Mouse (Mus musculus) cerebellum, adult 11 months (tissue): ENCODE results near the gene Prdx2.

ENCODE experiments used
- DNase-seq: peaks from one replicate; pipeline ENCODE4 v3.0.0; 2022

Gene Prdx2

DNA sequence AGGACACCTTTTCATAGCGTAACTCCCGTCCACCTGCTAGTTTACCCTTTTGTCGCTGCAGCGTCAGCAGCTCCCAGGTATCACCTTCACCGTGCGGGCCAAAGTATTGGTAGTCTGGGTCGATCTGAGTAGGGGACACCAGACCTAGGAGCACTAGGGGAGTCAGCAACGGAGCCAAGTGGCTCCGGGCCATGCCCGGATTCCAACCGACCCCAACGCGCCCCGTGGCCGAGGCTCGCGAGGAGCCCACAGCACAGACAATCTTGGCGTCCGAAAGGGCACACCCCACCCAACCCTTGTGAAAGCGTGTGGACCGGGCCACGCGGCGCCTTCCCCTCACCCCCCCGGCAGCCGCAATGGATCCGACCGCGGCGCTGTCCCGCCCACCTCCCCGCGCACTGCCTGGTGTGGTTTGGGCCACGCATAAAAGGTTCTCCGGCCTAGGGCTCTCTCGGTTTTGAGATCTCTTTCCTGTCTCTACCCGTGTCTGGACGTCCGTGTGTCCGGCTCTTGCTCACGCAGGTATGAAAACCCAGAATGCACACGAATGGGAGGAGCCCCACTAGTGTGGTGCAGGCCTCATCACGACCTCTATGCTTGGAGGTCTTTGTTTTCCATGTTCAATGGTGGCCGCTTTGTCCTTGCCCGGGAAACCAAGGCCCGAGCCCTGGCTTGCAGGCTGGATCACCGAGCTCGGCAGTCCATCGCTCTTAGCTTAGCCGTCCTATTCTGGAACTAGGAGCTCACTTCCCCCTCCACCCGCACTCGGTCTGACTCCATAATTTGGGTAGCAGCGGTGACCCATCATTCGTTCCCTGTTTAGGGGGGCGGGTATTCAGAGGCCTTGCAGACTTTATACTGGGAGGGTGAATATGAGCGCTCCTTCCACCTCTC lies at the start of gene Prdx2, which contains the start of the genes Gm49661 and Rnaseh2a:
Prdx2 (plus strand) TSS at position 347 of the 894 bp plus-strand sequence.
Gm49661 (minus strand) TSS at position 193 of the 894 bp plus-strand sequence.
Rnaseh2a (minus strand) TSS at position 527 of the 894 bp plus-strand sequence.
- peak; percentile 71 for DNase-seq

DNA sequence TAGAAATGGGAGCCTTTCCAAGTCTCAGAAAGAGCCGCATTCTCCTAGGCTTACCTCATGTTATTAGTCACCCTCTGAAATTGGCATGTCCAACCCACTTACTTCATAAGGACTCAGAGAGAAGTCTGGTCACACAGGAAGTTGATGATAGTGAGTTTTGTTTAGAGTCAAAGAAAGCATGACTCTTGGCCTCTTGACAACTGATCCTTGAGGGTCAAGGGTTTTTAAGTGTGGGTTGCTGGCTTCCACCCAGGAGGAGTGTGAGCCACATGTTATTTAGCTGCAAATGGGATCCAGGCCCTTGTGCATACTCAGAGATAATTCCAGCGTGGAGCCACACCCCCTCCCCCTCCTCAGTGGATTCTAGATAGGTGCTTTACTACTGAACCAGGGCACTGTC lies 47.8 kb upstream of the Prdx2 start:
- no peak for DNase-seq

DNA sequence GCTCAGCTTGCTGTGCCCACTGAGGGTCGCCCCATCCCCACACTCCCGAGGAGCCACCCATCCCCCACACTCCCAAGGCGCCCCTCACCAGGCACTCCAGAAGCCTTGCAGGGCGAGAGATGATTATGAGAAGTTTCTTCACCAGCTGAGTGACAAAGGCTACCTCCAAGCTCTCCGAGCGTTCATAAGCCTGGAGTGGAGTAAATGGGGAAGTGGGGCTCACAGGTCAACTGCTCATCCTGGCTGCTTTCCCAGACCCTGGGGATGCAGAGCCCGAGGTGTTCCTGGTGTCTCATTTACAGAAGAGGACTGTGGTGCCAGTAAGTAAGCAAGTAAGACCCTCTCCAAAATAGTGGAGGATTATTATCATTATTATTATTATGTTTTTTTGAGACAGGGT lies 43.8 kb upstream of the Prdx2 start:
- DNase-seq = no peak

DNA sequence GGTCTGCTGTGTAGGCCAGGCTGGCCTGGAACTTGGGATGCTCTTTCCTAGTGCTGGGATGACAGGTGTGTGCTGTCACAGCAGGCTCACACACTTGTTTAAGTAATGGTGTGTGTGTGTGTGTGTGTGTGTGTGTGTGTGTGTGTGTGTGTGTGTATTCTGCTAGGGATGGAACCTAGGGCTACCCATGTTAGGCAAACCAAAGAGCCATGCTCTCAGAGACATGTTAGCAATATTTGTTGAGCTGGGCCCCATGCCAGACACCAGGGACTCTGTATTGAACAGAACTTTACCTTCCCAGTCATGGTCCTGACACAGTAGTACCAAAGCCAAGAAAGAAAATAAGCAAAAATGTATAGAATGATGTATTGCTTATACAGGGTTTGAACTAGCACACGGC lies 41.9 kb upstream of the Prdx2 start:
- no peak for DNase-seq

DNA sequence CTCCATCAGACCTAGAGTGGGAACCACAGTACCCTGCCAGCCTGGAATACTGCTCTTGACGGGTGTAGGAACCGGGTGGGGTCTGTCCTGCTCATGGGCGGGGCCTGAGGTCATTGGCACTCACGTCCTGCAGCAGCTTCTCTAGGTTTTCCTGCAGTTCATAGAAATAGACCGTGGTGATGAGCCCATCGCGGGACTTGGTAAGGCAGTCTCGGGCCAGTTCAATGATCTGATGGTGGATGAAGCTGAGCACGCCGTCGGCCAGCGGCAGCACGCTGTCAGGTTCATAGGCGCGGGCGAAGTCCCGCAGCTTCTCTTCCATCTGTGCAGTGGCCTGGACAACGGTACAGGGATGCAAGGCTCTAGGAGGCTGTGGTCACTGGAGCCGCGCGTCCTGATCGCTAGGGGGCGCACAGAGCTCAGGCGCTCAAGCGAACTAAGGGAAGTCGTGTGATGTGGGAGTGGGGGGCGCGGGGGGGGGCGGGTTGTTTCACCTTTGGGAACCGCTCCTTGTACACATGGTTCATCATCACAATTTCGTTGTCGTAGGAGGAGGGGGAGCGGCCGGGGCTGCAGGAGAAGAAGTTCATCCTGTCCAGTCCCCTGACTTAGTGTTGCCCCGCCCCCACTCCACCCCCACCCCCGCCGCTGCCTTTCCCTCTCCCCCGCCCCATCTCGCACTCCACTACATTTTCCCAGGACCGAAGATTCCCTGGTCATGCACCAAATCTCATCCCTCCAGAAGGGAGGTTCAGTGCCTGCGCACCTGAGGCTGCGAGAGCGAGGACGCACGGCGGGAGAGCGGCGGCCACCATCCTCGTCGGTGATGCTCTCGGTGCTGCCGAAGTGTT lies 40.7 kb upstream of the Prdx2 start:
- DNase-seq = peak; percentile 78

DNA sequence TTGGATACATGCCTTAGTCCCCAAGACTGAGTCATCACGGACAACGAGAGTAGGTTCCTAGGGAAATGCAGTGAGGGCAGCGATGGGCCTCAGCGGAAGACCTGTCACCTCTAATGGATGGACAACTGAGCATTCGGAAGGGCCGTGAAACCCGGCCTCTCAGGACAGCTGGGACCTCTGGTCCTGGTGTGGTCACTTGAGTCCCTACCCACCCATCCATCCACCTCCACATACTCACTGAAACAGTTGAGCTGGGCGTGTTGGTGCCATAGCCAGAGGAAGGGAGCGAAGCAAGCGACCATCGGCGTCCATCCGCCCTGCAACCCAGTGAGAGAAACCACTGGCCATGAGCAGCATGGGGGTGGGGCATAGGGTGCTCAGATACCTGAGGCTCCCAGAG lies 38.8 kb upstream of the Prdx2 start:
- no peak for DNase-seq

DNA sequence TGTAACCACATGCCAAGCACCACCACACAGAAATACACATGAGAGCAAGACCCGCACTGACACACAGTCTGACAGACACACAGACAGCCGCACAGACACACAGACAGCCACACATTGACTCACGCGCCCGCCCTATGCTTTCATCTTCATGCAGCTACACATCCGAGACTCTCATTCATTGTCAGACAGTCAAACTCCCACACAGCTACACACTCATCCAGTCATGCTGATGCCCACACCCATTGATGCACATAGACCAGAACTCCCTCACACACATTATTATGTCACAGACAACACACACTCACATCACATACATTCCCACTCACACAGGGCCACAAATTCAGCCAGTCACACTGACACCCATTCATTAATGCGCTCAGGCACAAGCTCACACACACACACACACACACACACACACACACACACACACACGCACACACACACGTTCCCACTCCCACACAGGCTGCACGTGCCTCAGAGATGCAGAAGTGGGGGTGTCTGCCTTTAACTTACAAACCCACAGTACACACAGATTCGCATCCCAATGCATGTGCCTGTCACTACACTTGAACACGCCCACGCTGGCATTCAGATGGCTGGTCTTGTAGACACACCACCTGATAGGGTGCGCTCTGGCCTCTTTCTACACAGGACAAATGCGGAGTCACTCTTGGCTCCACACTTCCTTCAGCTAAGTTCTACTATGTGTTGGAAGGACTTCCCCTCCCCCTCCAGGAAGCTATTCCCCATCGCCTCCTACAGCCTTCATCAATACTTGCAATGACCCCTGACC lies 35.4 kb upstream of the Prdx2 start:
- DNase-seq = no peak

DNA sequence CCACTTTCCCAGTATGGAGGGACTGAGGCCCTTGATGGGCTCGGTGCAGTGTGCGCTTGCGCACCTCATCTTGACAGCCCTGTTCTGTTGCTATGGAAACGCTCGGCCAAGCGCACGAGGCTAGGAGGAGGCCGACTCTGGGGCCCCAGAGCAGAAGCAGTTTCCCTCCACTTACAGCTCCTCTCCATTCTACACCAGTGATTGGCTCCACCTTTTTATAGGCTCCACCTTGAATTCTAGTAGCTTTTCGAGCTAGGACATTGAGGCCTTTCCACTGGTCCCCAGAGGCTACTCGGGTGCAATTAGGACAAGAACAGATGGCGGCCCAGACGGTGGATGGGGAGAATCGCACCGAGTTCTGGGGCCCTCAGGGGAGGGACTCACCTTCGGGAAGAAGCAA lies 34.5 kb upstream of the Prdx2 start:
- DNase-seq = peak; percentile 77

DNA sequence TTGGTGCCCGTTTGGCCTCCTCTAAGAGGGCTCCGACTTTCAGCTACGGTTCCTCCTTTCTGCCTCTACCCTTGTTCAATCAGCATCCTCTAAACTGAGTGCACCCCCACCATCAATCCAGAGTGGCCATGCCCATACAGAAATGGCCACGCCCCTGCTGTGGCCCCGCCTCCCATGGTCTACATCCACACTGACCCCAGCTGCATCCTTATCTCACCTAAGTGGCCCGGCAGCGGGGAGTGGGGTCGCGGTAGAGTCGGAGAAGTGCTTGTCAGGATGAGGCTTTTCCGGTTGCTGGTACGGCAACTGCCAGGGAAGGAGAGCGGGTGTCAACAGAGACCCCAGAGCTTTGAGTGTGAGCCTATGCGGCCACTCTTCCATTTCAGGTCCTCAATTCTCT lies 33.9 kb upstream of the Prdx2 start:
- peak; percentile 54 for DNase-seq

DNA sequence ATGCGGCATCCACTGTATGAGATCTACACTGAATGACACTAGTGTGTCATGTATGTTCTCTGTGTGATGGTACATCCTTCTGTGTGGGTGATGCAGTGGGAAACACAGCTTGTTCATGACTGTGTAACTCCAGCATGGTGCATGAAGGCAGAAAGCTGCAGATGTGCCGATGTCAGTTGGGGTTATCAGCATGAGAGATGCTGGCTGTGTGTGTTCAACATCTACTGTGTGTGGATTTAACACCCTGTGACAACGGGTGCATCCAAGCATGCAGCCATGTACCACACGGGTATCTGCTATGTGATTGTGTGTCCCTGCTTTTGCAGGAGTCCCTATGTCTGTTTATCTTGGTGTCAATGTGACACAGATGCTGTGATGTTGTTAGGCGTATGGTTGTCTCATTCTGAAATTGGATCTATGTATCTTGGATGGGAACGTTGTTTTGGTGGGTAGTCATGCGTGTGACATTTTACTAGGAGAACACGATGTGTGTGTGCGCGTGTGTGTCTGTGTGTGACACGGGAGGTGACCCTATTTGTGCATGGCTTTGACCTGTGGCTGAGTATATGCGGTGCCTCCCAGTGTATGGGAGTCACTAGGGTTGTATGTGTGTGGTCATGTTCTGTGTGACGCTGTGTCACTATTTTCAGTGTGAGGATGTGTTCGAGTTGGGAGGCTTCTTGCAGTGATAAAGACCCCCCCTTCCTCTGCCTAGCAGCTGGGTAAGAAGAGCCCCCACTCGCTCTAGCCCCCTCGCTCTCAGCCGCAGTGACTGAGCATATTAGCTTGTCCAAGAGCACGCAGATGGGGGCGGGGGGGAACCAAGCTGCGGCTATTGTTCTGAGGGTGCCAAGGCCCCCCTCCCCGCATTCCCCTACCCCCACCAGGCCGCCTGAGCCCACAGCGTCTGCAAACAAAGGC lies 33.1 kb upstream of the Prdx2 start:
- no peak for DNase-seq

DNA sequence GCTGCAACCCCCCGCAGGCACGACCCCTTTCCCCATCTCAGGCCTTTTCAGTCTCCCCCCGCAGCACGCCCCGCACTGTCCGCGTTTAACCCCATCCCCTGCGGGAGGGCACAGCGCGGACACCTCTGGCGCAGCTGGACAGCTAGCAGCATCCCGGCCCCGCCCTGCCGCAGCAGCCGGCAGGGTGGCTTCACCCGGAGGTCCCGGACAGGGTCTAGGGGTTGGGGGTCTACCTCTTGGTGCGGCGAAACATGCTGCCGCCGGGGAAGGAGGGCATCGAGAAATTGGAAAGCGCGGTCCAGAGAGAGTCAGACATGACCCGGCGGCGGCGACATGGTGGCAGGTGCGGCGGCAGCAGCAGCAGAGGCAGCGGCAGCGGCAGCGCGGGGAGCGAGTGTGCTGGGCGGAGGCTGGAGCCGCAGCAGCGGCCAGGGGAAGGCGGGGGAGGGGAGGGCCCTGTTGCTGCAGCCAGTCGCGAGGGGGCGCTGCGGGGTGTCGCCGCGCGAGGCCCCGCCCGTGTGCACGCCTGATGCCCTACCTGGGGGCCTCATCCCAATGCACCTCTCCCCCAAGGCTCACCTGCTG lies 32.3 kb upstream of the Prdx2 start, which contains the start of gene Mast1:
Mast1 (minus strand) TSS at position 398 of the 585 bp plus-strand sequence.
- DNase-seq = peak; percentile 84

DNA sequence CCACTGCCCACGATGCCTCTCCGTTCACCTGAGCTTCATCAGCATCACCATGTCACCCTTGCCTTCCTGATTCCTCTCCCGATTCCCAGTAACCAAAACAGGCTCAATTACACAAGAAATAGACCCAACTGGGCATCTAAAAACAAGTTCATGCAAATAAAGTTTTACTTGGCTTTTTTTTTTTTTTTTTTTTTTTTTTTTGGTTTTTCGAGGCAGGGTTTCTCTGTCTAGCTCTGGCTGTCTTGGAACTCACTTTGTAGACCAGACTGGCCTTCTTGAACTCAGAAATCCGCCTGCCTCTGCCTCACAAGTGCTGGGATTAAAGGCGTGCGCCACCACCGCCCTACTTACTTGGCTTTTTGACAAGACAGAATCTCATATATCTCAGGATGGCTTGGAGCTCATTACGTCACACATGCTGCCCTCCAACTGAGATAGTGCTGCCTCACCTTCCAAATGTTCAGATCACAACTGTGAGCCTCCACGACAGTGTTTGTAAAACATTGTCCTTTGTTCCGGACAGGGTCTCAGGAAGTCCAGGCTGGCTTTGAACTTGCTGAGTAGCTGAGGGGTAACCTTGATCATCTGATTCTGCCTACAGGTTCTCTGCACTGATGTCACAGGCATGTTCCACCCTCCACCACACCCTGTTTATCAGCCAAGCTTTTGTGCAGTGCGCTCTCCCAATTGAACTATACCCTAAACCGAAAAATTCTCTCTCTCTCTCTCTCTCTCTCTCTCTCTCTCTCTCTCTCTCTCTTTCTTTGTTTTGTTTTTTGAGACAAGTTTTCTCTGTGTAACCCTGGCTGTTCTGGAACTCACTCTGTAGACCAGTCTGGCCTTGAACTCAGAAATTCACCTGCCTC lies 31.5 kb upstream of the Prdx2 start:
- DNase-seq = no peak

DNA sequence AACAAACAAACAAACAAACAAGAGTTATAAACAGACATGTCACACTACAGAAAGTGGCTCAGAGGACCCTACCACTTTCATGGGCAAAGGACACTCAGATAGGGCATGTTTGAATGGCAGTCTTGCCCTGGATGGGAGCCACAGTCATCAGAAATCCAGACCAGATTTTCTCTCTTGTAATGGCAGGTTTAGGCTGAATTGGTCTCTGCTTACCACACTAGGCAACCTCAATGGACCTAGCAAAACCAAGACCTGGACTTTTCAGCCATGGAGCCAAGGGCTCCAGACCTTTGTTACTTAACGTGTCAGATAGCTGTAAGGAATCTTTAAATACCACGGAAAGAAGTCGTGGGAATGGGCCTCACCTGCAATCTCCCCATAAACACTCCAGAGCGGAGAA lies 25.7 kb upstream of the Prdx2 start:
- DNase-seq = no peak

DNA sequence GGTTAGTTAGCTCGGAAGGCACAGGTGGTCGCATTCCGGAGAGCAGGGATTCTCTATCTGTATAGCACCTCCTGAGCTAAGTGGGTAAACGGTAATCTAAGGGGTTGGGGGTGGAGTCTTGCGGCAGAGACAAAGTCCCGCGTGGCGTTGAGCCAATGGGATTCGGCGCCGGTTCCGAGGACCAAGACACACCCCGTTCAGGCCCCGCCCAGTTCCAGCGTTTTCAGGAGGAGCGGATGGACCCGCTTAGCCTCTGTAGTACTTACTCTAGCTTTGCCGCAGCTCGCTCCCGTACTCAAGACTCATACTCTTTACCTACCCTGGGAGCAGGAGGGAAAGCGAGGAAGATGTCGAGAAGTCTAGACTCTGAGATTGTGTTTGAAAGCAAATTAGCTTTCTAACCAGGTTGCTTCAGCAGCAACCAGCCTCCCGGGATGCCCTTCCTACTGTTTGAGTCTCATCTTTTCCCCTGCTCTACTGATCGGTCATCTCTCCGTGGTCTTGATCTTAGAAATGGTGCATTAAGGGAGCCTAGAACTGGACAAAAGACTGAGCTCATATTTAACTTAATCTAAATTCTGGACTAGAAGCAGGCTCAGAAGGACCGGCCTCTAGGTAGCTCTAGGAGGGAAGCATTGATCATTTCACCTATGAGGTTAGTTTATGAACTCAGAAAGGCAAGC lies 24.8 kb upstream of the Prdx2 start:
- DNase-seq = peak; percentile 80

DNA sequence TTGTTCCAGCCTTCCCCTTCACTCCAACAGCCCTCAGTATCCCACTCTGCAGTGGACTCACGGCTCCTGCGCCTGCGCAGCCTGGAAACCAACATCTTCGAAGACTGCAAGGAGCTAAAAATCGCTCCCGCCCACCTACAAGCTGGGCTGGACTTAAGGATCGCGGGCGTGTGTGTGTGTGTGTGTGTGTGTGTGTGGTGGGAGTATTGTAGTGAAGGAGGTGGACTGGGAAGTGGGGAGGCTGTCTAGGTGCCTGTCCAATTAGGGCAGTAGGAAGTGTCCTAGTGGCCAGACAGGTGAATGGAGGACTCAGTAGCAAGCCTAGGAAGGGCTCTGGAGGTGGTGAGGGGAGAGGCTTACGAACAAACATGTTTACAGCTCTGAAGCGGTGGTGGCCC lies 24.2 kb upstream of the Prdx2 start:
- no peak for DNase-seq

DNA sequence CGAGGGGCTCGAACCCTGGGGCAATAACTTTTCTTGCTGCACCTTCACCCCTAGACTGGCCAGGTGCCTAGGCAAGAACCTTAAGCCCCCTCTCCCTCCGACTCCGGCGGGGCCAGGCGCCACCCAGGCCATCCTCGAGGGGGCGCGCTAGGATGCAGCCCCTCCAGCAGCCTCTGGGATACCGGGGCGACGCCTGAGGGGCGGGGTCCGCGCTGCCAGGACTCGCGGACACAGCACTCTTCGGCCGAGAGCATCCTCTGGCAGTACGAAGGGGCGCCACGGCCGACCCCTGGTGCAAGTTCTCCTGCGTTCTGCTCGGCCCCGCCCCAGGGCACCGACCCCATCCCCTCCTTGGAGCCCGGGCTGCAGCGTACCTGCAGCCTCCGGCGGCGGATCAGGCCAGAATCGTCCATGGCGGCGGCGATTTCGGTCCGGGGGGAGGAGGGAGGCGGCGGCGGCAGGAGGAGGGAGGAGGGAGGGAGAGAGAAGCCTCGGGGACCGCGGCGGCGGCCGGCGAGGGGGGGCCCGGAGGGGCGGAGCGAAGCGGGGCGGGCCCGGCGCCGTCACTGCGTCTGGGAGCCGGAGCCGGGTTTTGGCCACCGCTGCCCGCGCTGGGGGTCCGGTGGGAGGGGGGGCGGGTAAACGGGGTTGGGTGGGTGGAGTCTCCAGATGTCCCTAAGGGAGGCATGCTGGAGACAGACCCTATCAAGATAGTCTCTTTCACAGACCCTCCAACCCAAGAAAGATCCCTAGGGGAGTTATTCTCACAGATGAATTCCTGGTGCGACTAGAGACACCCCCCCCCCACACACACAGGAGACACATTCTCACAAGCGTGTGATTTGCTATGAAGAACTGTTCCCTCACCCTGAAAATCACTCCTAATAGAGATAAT lies 23.5 kb upstream of the Prdx2 start:
- DNase-seq = peak; percentile 72

DNA sequence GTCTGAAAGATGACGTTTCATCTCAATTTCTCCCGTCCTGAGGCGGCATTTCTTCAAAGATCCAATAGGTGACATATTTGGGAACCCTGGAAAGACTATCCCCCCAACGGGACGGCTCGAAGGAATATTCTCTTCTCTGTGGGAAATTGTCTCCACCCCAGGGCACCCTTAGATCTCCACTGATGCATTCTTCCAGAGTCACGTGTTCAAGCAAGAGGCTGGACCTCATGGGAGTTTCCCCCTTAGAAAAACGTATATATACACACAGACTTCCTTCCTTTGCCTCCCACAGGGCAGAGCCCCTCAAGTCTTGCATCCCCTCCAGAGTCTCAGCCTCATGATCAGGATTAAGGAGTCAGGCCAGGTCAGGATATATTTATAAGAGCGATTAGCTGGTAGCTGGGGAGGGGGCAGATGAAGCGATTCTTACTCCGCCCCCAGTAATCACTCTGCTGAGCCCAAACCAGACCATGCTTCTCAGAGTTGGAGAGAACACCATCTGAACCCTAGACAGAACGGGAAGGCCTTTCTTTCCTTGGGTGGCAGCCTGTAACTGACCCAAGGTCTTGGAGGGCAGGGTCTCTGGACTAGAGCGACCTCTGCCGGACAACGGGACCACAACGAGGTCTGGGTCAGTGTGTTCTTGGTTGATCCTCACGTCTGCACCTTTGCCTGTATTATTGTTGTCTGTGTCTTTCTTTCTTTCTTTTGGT lies 22.7 kb upstream of the Prdx2 start, which contains the start of gene Rtbdn:
Rtbdn (plus strand) TSS at position 464 of the 713 bp plus-strand sequence.
- DNase-seq = peak; percentile 69

DNA sequence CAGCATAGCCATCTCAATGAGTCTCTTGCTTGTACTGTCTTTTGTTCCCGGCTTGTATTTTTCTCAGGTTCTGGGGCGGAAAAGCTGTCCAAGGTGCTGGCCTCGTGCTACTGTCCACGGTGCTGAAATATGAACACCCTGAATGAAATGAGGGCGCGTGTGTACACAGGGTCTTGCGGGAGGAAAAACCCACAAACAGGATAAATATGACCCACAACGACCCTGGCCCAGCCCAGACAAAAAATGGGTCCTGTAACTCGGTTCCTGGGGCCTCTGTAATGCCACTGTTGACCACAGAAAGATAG lies 22.2 kb upstream of the Prdx2 start:
- no peak for DNase-seq
